Mouse (Mus musculus) liver, adult 2 months (tissue): ENCODE results near the gene Egflam. TPM values are rescaled to one million over a fixed set of nuclear protein-coding genes. Genes with fewer than 3 reads are reported as not detected.

Source experiments
- DNase-seq: peaks from one replicate; pipeline ENCODE4 v3.0.0-alpha.2; 2011; ENCODE audit warnings: low read depth, low spot score; ENCODE audit errors: extremely low read depth
- H3K27ac ChIP-seq: fragments of 200-500 bp; replicated peaks from 2 replicates; pipeline ENCODE4 v1.5.1; 2012; ENCODE audit warnings: low read depth, mild to moderate bottlenecking, control low read depth, inconsistent platforms, low read length; ENCODE audit not compliant: insufficient read depth
- H3K27me3 ChIP-seq: fragments of 200-500 bp; 2 replicates; pipeline ENCODE4 v1.6.1; 2012; ENCODE audit warnings: mild to moderate bottlenecking, moderate library complexity, low read length, inconsistent platforms; ENCODE audit not compliant: control insufficient read depth, insufficient read depth
- H3K36me3 ChIP-seq: fragments of 200-500 bp; 2 replicates; pipeline ENCODE4 v1.6.1; 2012; ENCODE audit warnings: low read length, inconsistent platforms; ENCODE audit not compliant: control insufficient read depth, insufficient read depth
- H3K4me1 ChIP-seq: fragments of 200-500 bp; 2 replicates; pipeline ENCODE4 v1.6.1; 2011; ENCODE audit warnings: low read length; ENCODE audit not compliant: control insufficient read depth, insufficient read depth
- H3K4me3 ChIP-seq: fragments of 200-500 bp; 2 replicates; pipeline ENCODE4 v1.5.1; 2011; ENCODE audit warnings: low read depth, mild to moderate bottlenecking, control low read depth, low read length, moderate library complexity; ENCODE audit not compliant: insufficient read depth
- H3K79me2 ChIP-seq: fragments of 200-500 bp; 2 replicates; pipeline ENCODE4 v1.6.1; 2012; ENCODE audit warnings: inconsistent platforms, mild to moderate bottlenecking, low read length, moderate library complexity; ENCODE audit not compliant: control insufficient read depth, insufficient read depth
- H3K9ac ChIP-seq: fragments of 200-500 bp; 2 replicates; pipeline ENCODE4 v1.6.1; 2012; ENCODE audit warnings: low read depth, mild to moderate bottlenecking, control low read depth, inconsistent platforms, low read length
- CTCF ChIP-seq: fragments of 200-500 bp; IDR thresholded peaks from 2 replicates; pipeline ENCODE4 v1.5.1; 2011; ENCODE audit warnings: low read depth, low read length, control low read depth
- POLR2A ChIP-seq: fragments of 200-500 bp; IDR thresholded peaks from 2 replicates; pipeline ENCODE4 v1.6.1; 2011; ENCODE audit warnings: low read length, control low read depth; ENCODE audit not compliant: insufficient read depth; ENCODE audit errors: extremely low read depth
- WGBS: fragments of 180-500 bp; shearing (Covaris S2); methylation state at CpG from one replicate; pipeline ENCODE4 v1.1.7; 2018; 5-methylcytosine and 5-hydroxymethylcytosine counted together
- polyA plus RNA-seq: library from polyadenylated mRNA; depleted of rRNA; stranded (reverse); fragments of >200 nt; gene quantifications from 2 replicates; pipeline ENCODE4 v1.2.3, GENCODE M21; 2012
- total RNA-seq: library from RNA; depleted of rRNA; stranded (reverse); fragments of >200 nt; gene quantifications from 2 replicates; pipeline ENCODE4 v1.2.3, GENCODE M21; 2014

Egflam gene
- total and polyA plus RNA-seq, 2 experiments, result 0.23 to 0.28 TPM

- Histone ChIP-seq H3K36me3 (no peaks in the 10 kb centered on the region), H3K9ac (no peak overlapping the region), H3K27me3 (no peaks in the 10 kb centered on the region; the same call in 1 of the 2 replicates), H3K79me2 (no peaks in the 10 kb centered on the region), H3K4me1 (no peaks in the 10 kb centered on the region), H3K4me3 (no peak overlapping the region), H3K27ac (no peak overlapping the region)
- WGBS, result 59% methylated on average over 9 of the region's 9 CpGs
- TF ChIP-seq POLR2A, result no peak
- TF ChIP-seq CTCF, result no peak
- no peak for DNase-seq
These were observed 190.0 kb downstream of the Egflam start for GRCm38 (mm10) chr15:7208180-7208579.

- no peak for TF ChIP-seq CTCF
- Histone ChIP-seq H3K27me3 (no peaks in the 10 kb centered on the region; the same call in 1 of the 2 replicates), H3K4me1 (no peaks in the 10 kb centered on the region), H3K36me3 (no peaks in the 10 kb centered on the region), H3K4me3 (no peak overlapping the region), H3K27ac (no peak overlapping the region), H3K9ac (no peak overlapping the region), H3K79me2 (no peaks in the 10 kb centered on the region)
- 59% methylated on average over 7 of the region's 7 CpGs for WGBS
- DNase-seq, result no peak
These were observed 190.9 kb downstream of the Egflam start for GRCm38 (mm10) chr15:7207292-7207691.

GRCm38 (mm10) chr15:7206110-7206509 lies 192.1 kb downstream of the Egflam start:
- Histone ChIP-seq H3K9ac (no peak overlapping the region), H3K79me2 (no peaks in the 10 kb centered on the region), H3K4me3 (no peak overlapping the region), H3K27ac (no peak overlapping the region), H3K27me3 (no peaks in the 10 kb centered on the region; the same call in 1 of the 2 replicates), H3K36me3 (no peaks in the 10 kb centered on the region), H3K4me1 (no peaks in the 10 kb centered on the region; the same call in 1 of the 2 replicates)
- TF ChIP-seq POLR2A (no peak), CTCF (no peak)
- no peak for DNase-seq
- WGBS, result 82% methylated on average over 5 of the region's 5 CpGs

- Histone ChIP-seq H3K79me2 (no peaks in the 10 kb centered on the region), H3K4me1 (no peaks in the 10 kb centered on the region; the same call in 1 of the 2 replicates), H3K27me3 (no peaks in the 10 kb centered on the region), H3K36me3 (no peaks in the 10 kb centered on the region), H3K4me3 (no peak overlapping the region), H3K27ac (no peak overlapping the region), H3K9ac (no peak overlapping the region)
- DNase-seq, result no peak
- TF ChIP-seq POLR2A (no peak), CTCF (no peak)
- 92% methylated on average over 13 of the region's 13 CpGs for WGBS
These were observed 193.3 kb downstream of the Egflam start for GRCm38 (mm10) chr15:7204917-7205316.

GRCm38 (mm10) chr15:7203606-7204330 lies 194.4 kb downstream of the Egflam start:
- no peak for DNase-seq

GRCm38 (mm10) chr15:7202981-7203380 lies 195.2 kb downstream of the Egflam start:
- Histone ChIP-seq H3K4me3 (no peak overlapping the region), H3K27me3 (no peaks in the 10 kb centered on the region), H3K4me1 (no peaks in the 10 kb centered on the region; the same call in 1 of the 2 replicates), H3K9ac (no peak overlapping the region), H3K27ac (peak overlapping the region; percentile 35; the same call in 1 of the 2 replicates), H3K36me3 (peaks cover 2% of the 10 kb centered on the region; the same call in 1 of the 2 replicates), H3K79me2 (no peaks in the 10 kb centered on the region)
- DNase-seq, result no peak
- TF ChIP-seq CTCF (no peak), POLR2A (no peak)
- WGBS, result 83% methylated on average over 5 of the region's 5 CpGs

More at GRCm38 (mm10) chr15:7203606-7204330, 194.4 kb downstream of the Egflam start:
- Histone ChIP-seq H3K4me1 (no peaks in the 10 kb centered on the region; the same call in 1 of the 2 replicates), H3K9ac (no peak overlapping the region), H3K4me3 (no peak overlapping the region), H3K36me3 (no peaks in the 10 kb centered on the region), H3K79me2 (no peaks in the 10 kb centered on the region), H3K27me3 (no peaks in the 10 kb centered on the region), H3K27ac (peak overlapping the region; percentile 35; the same call in 1 of the 2 replicates)
- TF ChIP-seq CTCF (no peak), POLR2A (no peak)
- 60% methylated on average over 9 of the region's 9 CpGs for WGBS
